Mouse (Mus musculus) liver, adult (tissue): ENCODE results near the gene Tec.

ENCODE experiments used
- GATA4 ChIP-seq: IDR thresholded peaks from 2 replicates; pipeline ENCODE4 v1.6.1; 2014; ENCODE audit warnings: mild to moderate bottlenecking, low read length; ENCODE audit not compliant: insufficient replicate concordance

The Tec gene

DNA sequence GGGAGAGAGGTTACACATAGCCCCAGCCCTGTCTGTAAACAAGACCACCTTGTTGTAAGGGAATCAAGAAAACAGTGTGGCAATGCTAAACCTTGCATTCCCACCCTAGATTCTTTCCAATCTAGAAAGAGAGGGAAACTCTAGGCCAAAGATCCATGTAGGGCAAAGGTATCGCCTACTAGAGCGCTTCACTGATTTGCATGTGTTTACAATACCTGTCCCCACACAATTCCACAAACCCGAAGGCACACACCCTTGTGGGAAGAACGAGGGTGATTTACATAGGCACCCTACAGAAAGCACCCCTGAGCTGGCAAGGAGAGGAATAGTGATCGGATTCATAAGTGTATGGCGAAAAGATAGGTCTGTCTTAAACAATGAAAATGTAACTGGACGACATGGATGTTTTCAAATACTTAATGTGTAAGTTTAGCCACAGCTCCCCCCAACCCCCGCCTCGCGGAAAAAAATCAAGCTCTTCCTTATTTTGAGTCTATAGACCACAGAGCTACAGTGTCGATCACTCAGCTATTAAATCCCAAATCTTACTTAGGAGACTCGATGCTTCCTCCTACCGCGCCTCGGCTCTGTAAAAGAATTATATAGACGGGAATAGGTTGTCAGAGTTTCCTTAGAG lies 1.1 kb downstream of the Tec start:
- TF ChIP-seq GATA4 = no peak

DNA sequence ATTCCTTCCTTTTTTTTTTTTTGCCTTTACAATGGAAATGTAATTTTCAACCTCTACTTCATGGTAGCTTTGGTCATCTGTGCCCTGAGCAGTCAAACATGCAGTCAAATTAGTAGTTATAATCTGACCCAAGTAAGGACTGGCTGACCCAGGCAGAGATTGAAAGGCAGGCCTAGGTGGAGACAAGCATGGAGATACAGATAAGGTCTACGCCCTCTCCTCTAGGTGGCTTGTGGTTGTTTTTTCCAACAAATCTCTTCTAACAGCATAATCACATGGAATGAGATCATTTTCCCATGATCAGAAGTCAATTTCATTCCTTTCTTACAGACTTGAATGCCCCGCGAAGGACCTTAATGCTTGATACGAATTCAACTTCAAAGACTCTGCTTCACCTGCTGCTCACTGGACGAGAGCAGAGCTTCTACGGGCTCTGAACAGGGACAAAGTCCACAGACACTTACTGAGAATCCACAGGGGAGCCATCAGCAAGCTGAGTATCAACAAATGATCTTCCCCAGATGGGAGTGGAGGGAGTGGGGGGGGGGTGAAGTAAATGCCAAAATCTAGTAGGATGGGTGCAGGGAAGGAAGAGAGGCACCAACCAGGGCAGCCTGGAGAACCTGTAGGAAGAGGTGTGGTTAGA lies 1.9 kb downstream of the Tec start:
- TF ChIP-seq GATA4 = no peak

DNA sequence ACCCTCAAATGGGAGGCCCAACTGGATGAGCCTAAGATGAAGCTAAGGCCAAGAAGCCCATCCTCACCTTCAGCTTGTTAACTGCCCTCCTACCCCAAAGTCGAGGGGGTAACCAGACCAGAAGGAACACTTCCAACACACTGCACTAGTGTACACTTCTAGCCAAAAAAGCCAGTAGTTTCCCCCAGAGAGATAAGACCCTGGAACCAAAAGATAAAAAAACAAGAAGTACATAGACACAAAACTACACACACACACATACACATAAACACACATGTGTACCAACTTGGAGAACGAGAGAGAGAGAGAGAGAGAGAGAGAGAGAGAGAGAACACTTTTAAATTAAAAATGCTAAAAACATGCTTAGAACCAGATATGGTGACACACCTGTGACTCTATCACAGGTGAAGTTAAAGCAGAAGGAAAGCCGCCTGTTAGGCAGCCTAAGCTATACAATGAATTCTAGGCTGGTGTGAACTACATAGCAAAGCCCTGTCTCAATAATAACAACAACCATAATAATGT lies 3.6 kb downstream of the Tec start:
- TF ChIP-seq GATA4 = no peak

DNA sequence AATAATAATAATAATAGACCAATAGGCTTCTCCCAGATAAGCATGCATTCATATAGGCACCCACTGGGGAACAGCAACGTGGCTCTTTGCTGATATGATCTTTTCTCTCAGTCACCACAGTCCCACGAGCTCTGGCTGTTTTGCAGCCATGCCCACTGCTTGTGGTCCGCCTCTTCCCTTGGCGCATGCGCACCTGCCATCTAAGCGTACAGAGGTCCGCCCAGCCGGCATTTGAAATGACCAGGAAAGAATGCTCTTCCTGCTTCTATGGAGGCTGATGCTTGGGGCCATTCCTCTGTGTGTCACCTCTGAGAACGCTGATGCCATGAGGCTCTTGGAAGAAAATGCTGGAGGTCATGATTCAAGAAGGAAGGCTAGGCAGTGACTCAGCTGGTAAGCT lies 5.1 kb downstream of the Tec start:
- TF ChIP-seq GATA4 = no peak

DNA sequence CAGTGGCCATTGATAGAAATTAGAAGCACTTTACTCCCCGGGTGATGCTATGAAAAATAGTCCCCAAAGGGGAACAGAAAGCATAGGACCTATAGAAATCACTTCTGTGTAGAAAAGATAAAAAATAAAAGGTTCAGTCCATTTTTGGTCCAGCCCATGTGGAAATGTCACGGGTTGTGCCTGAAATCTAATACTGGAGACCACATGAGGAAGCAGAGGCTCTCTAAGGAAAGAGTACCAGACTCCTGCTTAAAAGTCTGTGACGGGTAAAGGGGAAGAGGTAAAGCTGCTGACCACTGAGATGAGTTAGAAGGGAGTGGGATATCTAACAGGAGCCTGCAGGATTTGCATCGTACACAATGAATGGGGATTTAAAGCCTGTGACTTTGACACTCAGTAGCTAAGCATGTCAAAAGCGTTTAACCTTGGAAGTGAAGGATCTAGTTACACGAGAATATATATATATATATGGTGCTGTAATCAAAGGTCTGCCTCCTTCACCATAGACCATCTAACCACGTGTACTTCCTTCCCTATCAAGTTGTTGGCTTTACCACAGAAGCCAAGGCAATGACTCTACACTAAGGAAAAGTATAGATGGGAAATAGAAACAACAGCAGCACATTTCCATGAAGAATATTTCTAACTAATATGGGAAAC lies 6.4 kb downstream of the Tec start:
- no peak for TF ChIP-seq GATA4

DNA sequence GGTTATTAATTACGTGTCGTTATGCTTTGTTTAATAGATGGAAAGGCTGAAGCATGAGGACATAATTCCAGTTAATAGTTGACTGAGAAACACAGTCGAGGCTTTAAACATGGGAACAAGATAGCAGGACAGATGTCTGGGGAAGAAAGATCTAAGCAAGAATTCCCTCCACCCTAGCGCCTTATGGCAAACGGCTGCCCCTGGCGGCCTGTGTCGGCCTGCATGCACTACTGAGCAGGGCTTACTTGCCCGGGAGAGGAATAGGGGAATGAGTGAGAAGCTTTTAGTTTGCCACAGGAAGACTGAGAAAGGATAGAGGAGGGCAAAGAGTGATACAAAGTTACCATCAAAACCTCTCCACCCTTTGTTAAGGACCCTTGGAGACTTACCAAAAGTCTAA lies 7.4 kb downstream of the Tec start:
- TF ChIP-seq GATA4 = no peak

DNA sequence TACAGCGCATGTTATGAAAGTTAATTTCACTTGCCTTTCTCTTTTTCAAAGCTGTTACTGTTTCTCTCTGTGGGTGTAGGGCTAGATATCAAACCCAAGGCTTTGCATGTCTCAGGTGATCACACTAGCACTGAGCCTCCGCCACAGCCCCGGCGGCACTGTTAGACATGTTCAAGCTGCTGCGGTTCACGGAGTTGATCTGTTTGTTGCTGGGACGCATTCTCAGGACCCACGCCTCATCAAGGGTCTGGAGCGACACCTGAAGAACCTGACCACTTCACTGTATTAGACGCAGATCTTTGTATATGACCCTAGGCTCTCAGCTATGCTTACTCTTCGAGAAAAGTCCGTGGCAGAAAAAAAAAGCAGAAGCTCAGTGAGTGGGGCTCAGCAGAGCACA lies 10.0 kb downstream of the Tec start:
- TF ChIP-seq GATA4 = no peak

DNA sequence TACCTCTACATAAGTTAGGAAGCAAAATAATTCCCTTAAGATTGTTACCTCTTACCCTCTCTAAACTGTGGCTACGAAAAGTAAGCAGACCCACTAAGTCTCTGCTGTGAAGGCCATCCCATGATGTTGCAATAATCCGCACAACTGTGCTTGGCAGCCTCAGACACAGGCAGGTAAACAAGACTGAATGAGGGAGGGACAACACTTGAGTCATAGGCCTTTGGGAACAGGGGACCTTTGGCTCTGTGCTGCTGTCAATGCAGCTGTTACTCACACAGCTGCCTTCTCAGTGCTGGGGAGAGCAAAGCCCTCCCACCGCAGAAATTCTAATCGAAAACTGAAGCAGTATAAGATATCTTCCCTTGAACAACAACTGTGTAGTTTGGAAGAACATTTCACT lies 10.5 kb downstream of the Tec start:
- TF ChIP-seq GATA4 = no peak

DNA sequence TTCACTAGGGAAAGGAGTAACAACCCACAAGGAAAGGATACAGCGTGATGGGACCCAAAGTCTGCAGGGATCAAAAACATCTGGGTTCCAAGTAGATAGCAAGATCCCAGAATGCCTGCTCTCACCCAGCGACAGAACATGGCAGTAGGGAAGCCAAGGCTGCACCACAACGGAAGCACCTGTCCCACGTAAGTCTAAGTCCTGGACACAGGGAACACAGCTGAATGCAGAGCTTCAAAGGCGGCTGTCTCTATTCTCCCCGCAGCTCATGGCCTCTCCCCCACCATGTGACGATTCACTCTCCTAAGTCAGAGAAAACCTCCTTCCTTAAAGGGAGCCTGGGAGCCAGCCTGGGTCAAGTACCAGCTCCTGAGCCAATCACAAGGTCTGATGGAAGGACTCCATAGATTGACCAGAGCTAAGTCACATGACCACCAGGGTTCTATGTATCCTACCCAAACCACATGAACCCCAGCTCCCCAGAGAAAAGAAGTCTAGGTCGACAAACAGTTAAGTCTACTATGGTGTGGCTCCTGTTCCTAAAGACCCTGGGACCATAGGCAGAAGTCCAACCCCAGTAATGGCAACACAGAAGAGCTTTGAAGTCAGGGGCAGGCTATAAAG lies 11.9 kb downstream of the Tec start:
- no peak for TF ChIP-seq GATA4

DNA sequence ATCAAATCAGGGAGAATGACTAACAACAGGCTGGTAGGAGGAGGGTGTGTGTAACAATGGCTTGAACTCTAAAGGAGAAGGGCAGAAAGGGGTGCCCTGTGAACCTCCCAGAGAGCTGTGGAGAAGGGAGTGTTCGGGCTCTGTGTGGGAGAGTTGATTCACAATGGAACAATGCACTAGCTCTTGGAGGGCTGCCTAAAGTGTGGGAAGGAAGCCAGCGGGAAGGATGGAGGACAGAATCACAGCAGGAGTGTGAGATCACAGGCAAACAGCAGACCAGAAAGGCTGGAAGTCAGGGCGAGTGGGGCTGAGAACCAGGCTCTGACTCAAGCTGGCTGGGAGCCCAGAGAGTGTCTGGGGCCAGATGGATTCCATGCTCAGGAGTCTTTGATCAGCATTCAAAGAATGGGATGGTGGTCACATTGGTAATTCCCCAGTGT lies 12.6 kb downstream of the Tec start:
- TF ChIP-seq GATA4 = no peak

DNA sequence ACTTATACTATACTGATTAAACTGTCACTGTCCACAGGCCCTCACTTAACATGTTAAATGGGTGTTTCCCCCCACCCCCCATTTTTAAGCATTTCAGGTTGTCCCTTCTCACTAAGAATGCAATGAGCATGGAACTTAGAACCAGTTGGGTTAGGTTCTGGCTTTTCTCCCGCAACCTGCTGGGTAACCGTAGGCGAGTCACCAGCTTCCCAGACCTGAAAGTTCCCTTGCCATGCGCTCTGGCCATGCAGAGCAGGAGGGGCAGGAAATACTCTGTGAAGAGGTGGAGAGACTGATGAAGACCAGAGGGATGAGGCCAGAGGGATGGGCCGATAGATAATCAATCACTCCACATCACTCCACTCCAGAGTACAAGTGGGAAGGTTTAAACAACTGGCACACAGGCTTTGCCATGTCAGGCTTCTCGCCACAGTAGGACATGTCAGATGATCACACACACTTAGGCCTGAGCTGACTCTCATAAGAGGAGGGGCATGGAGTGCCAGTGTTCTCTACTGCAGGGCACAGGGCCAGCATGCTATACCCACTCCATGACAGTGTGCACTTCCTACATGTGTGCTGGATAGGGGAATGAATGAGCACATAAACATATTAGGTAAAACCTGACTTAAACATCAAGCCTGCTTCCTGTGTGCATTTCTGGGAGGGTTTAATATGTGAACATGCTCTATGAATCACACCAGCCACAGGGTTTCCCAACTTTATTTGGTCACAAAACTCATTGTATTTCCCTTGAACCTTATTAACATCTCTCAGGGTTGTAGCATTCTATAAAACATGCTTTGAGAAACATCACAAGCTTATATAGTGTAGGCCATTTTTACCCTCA lies 13.9 kb downstream of the Tec start:
- no peak for TF ChIP-seq GATA4

DNA sequence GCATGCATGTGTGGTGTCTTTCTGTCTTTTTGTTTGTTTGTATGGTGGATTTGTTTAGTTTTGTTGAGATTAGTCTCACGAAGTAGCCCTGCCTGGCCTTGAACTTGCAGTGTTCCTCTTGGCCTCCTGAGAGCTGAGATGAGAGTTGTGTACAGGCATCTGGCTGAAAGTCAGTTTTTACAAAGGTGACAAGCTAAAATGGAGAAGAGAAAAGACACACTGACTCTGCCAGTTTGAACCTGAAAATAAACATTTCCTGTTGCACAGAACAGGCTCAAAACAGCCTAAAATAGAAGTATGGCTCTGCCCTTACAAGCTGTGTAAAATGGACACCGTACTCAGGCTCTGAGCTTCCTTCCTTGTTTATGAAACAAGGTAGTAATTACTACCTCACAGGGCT lies 14.9 kb downstream of the Tec start:
- no peak for TF ChIP-seq GATA4

DNA sequence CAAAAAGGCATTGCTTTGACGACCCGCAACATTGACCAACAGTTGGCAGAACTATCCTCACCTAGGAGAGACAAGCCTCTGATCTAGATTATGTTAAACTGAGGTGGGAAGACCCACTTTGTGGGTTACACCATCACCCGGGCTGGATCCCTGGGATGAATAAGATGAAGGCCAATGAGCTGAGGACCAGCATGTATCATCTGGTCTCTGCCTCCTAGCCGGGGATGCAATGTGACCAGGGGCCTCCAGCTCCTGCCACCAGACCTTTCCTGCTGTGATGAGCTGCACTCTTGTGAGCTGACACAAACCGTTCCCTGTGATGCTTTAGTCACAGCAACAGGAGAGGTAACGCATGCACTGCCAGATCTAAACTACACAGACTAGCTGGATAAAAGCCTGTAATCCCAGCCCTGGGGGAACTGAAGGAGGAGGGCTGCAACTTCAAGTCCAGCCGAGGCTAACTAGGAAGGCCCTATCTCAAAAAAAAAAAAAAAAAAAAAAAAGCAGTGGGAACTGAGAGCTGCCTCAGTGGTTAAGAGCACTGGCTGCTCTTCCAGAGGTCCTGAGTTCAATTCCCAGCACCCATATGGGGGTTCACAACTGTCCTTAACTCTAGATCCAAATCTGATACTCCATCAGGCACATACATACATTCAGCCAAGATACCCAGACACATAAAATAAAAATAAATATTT lies 15.8 kb downstream of the Tec start:
- no peak for TF ChIP-seq GATA4

DNA sequence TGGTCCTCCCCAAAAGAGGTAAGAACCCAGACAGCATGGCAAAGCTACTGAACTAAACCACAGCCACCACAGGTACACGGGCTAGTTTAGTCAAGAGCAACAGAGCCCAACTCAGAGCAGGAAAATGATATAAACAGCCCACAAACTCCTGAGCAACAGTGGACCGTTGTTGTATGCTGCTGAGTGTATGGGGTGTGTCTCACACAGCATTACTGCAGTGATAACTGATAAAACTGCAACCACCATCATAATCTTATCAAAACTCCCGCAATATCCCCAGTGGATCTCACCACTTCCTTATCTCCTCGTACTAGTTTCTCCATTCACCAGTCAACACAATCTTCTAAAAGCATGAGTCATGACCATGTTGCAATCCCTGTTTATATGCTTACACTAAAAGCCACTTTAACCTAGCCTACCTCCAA lies 16.6 kb downstream of the Tec start:
- no peak for TF ChIP-seq GATA4
